Mouse (Mus musculus): ENCODE results near the gene Zmat5. TPM values are rescaled to one million over a fixed set of nuclear protein-coding genes. Genes with fewer than 3 reads are reported as not detected.

The Zmat5 gene
- 57.3 and 58.3 TPM in 2 replicates for polyA plus RNA-seq (2014; fragmentation: Nextera tagmentation; extraction: Ambion mirVana)

GRCm38 (mm10) chr11:4704072-4704964 is at the start of gene Zmat5, which contains the start of gene Uqcr10:
TSS of gene Zmat5 (plus strand) at chr11:4704678.
TSS of gene Uqcr10 (minus strand) at chr11:4704342.
- H3K27ac ChIP-seq, result peak within 1 kb of the TSS; percentile 20
- H3K4me2 ChIP-seq (replicated peaks), result peak within 1 kb of the TSS; percentile 94
- peaks cover 14% of the 10 kb centered on the region; the same call in 1 of the 2 replicates for H3K36me3 ChIP-seq (replicated peaks; ENCODE audit: control insufficient read depth, insufficient read depth)
- H3K4me3 ChIP-seq (replicated peaks; ENCODE audit: low read length), result peak within 1 kb of the TSS; percentile 49
- WGBS, result under 1% methylated on average over 47 of the region's 47 CpGs
- H3K4me1 ChIP-seq (replicated peaks; ENCODE audit: control insufficient read depth, insufficient read depth, low read length), result peaks cover 21% of the 10 kb centered on the region
- no peaks in the 10 kb centered on the region for H3K9me3 ChIP-seq (ENCODE audit: control insufficient read depth, low read length)
- ATAC-seq (ENCODE audit: low FRiP score), result peak; percentile 97
- H3K27me3 ChIP-seq (ENCODE audit: control insufficient read depth, insufficient read depth, low read length), result no peaks in the 10 kb centered on the region
- DNase-seq (ENCODE audit: low spot score), result peak; percentile 95
- H3K9ac ChIP-seq, result peak within 1 kb of the TSS; percentile 74

GRCm38 (mm10) chr11:4659818-4660217 is 44.7 kb upstream of the Zmat5 start:
- H3K27me3 ChIP-seq (ENCODE audit: control insufficient read depth, insufficient read depth, low read length), result no peaks in the 10 kb centered on the region
- no peak overlapping the region for H3K4me2 ChIP-seq (replicated peaks)
- ATAC-seq (ENCODE audit: low FRiP score) (no peak), DNase-seq (ENCODE audit: low spot score) (no peak)
- no peak overlapping the region for H3K9ac ChIP-seq
- 100% methylated on average over 1 of the region's 1 CpGs for WGBS
- no peak overlapping the region for H3K27ac ChIP-seq
- no peaks in the 10 kb centered on the region for H3K9me3 ChIP-seq (ENCODE audit: control insufficient read depth, low read length)
- H3K4me1 ChIP-seq (replicated peaks; ENCODE audit: control insufficient read depth, insufficient read depth, low read length), result no peaks in the 10 kb centered on the region
- no peak overlapping the region for H3K4me3 ChIP-seq (replicated peaks; ENCODE audit: low read length)
- peaks cover 69% of the 10 kb centered on the region for H3K36me3 ChIP-seq (replicated peaks; ENCODE audit: control insufficient read depth, insufficient read depth)

- ATAC-seq (ENCODE audit: low FRiP score) (no peak), DNase-seq (ENCODE audit: low spot score) (no peak)
- Histone ChIP-seq H3K27ac (no peak overlapping the region), H3K9me3 (ENCODE audit: control insufficient read depth, low read length) (no peaks in the 10 kb centered on the region), H3K27me3 (ENCODE audit: control insufficient read depth, insufficient read depth, low read length) (no peaks in the 10 kb centered on the region), H3K4me1 (replicated peaks; ENCODE audit: control insufficient read depth, insufficient read depth, low read length) (no peaks in the 10 kb centered on the region), H3K4me2 (replicated peaks) (no peak overlapping the region), H3K4me3 (replicated peaks; ENCODE audit: low read length) (no peak overlapping the region), H3K9ac (no peak overlapping the region), H3K36me3 (replicated peaks; ENCODE audit: control insufficient read depth, insufficient read depth) (peaks cover 65% of the 10 kb centered on the region)
- 84% methylated on average over 7 of the region's 7 CpGs for WGBS
Observed at GRCm38 (mm10) chr11:4660309-4661025, 44.0 kb upstream of the Zmat5 start.

DNA sequence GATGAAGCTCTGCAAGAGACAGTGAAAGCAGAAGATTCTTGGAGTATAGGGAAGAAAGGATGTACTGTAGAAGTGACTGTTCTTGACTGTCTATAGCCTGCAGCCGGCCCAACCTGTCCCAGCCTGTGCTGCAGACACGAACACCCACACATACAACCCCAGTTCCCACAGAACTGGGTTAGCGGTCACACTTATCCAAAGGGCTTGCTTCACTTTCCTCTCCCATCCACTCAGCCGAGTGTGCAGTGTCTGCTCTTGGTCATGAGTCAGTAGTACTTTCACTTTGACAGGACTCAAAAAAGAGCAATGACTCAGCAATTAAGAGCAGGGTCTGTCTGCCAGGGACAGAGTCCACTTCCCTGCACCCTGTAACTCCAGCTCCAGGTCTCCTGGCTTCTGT is 43.2 kb upstream of the Zmat5 start:
- H3K4me3 ChIP-seq (replicated peaks; ENCODE audit: low read length), result no peak overlapping the region
- H3K27ac ChIP-seq, result no peak overlapping the region
- no peak overlapping the region for H3K4me2 ChIP-seq (replicated peaks)
- H3K9ac ChIP-seq, result no peak overlapping the region
- DNase-seq (ENCODE audit: low spot score), result no peak
- 83% methylated on average over 4 of the region's 4 CpGs for WGBS
- ATAC-seq (ENCODE audit: low FRiP score), result no peak
- H3K9me3 ChIP-seq (ENCODE audit: control insufficient read depth, low read length), result no peaks in the 10 kb centered on the region
- peaks cover 61% of the 10 kb centered on the region for H3K36me3 ChIP-seq (replicated peaks; ENCODE audit: control insufficient read depth, insufficient read depth)
- no peaks in the 10 kb centered on the region for H3K27me3 ChIP-seq (ENCODE audit: control insufficient read depth, insufficient read depth, low read length)
- H3K4me1 ChIP-seq (replicated peaks; ENCODE audit: control insufficient read depth, insufficient read depth, low read length), result no peaks in the 10 kb centered on the region

- Histone ChIP-seq H3K4me1 (replicated peaks; ENCODE audit: control insufficient read depth, insufficient read depth, low read length) (no peaks in the 10 kb centered on the region), H3K4me3 (replicated peaks; ENCODE audit: low read length) (no peak overlapping the region), H3K9me3 (ENCODE audit: control insufficient read depth, low read length) (no peaks in the 10 kb centered on the region), H3K36me3 (replicated peaks; ENCODE audit: control insufficient read depth, insufficient read depth) (peaks cover 55% of the 10 kb centered on the region), H3K27ac (no peak overlapping the region), H3K4me2 (replicated peaks) (no peak overlapping the region), H3K9ac (no peak overlapping the region), H3K27me3 (ENCODE audit: control insufficient read depth, insufficient read depth, low read length) (no peaks in the 10 kb centered on the region)
- ATAC-seq (ENCODE audit: low FRiP score) (peak; percentile 37; the same call in 1 of the 2 replicates), DNase-seq (ENCODE audit: low spot score) (peak; percentile 25)
- 72% methylated on average over 10 of the region's 10 CpGs for WGBS
Observed at GRCm38 (mm10) chr11:4661871-4662495, 42.5 kb upstream of the Zmat5 start.

GRCm38 (mm10) chr11:4662496-4662878 is 42.0 kb upstream of the Zmat5 start:
- Histone ChIP-seq H3K4me3 (replicated peaks; ENCODE audit: low read length) (no peak overlapping the region), H3K4me2 (replicated peaks) (no peak overlapping the region), H3K27me3 (ENCODE audit: control insufficient read depth, insufficient read depth, low read length) (no peaks in the 10 kb centered on the region), H3K36me3 (replicated peaks; ENCODE audit: control insufficient read depth, insufficient read depth) (peaks cover 50% of the 10 kb centered on the region), H3K27ac (no peak overlapping the region), H3K9ac (no peak overlapping the region), H3K9me3 (ENCODE audit: control insufficient read depth, low read length) (no peaks in the 10 kb centered on the region), H3K4me1 (replicated peaks; ENCODE audit: control insufficient read depth, insufficient read depth, low read length) (no peaks in the 10 kb centered on the region)
- no peak for DNase-seq (ENCODE audit: low spot score)
- ATAC-seq (ENCODE audit: low FRiP score), result no peak
- 87% methylated on average over 11 of the region's 11 CpGs for WGBS

DNA sequence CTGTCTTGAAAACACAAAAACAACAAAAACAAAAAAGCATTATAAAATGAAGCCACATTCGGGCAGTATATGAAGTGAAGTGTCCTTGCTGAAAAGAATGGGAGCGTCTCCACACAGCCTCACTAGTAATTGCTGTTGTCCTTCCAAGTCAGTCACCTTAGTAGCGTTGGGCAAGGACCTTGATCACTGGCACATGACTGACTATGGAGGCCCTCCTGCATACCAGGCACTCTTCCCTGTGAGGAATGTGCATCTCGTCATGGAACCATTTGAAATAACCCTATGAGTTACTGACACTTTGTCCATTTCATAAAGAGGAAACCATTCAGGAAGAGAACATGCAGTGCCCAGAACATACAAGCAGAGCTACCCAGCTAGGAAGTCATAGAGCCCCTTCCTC is 32.7 kb upstream of the Zmat5 start:
- Histone ChIP-seq H3K9me3 (ENCODE audit: control insufficient read depth, low read length) (no peaks in the 10 kb centered on the region), H3K27ac (no peak overlapping the region), H3K4me2 (replicated peaks) (no peak overlapping the region), H3K36me3 (replicated peaks; ENCODE audit: control insufficient read depth, insufficient read depth) (peaks cover 37% of the 10 kb centered on the region), H3K4me1 (replicated peaks; ENCODE audit: control insufficient read depth, insufficient read depth, low read length) (no peaks in the 10 kb centered on the region), H3K9ac (no peak overlapping the region), H3K27me3 (ENCODE audit: control insufficient read depth, insufficient read depth, low read length) (no peaks in the 10 kb centered on the region), H3K4me3 (replicated peaks; ENCODE audit: low read length) (no peak overlapping the region)
- DNase-seq (ENCODE audit: low spot score) (no peak), ATAC-seq (ENCODE audit: low FRiP score) (no peak)
- 85% methylated on average over 4 of the region's 4 CpGs for WGBS

DNA sequence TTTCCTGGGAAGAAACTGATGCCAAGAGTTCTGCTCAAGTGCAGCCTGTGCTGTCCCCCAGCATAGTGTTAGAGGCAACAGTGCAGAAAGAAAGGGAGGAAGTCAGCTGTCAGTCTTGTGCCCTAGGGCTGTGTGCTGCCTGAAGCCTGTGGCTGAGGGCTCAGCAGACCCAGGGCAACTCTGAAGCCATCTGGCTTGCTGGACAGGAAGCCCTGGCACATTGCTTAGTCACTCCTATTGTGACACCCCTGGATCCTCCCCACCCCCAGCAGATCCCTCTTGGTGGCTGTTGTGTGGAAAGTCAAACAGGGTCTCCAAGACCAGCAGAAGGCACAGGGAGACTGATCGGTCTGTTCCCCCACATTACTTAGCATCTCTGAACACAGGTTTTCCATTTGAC is 29.9 kb upstream of the Zmat5 start:
- H3K27ac ChIP-seq, result no peak overlapping the region
- H3K9me3 ChIP-seq (ENCODE audit: control insufficient read depth, low read length), result no peaks in the 10 kb centered on the region
- no peaks in the 10 kb centered on the region for H3K27me3 ChIP-seq (ENCODE audit: control insufficient read depth, insufficient read depth, low read length)
- no peak overlapping the region for H3K4me3 ChIP-seq (replicated peaks; ENCODE audit: low read length)
- ATAC-seq (ENCODE audit: low FRiP score) (no peak), DNase-seq (ENCODE audit: low spot score) (no peak)
- H3K4me1 ChIP-seq (replicated peaks; ENCODE audit: control insufficient read depth, insufficient read depth, low read length), result no peaks in the 10 kb centered on the region; the same call in 1 of the 2 replicates
- no peak overlapping the region for H3K4me2 ChIP-seq (replicated peaks)
- WGBS, result 86% methylated on average over 1 of the region's 1 CpGs
- H3K9ac ChIP-seq, result no peak overlapping the region
- H3K36me3 ChIP-seq (replicated peaks; ENCODE audit: control insufficient read depth, insufficient read depth), result peaks cover 51% of the 10 kb centered on the region

DNA sequence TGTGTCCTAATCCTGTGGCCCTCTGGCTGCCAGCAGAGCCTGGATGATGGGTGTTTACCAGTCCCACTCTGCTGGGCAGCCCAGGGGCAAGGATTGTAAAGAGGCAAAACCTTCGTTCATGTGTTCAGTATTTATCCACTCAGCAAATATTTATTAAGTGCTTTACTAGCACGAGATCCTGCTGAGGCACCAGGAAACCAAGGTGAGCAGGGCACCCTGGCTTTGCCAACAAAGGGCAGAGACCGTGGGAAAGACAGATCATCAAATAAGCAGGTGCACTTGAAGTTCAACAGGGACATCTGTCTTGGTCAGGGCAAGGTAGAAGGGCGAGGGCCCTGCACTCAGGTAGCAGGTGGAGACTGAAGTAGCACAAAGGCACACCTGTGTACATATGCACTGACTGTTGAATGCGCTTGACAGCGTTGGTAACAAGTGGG is 29.3 kb upstream of the Zmat5 start:
- WGBS, result 92% methylated on average over 6 of the region's 6 CpGs
- Histone ChIP-seq H3K4me1 (replicated peaks; ENCODE audit: control insufficient read depth, insufficient read depth, low read length) (no peaks in the 10 kb centered on the region; the same call in 1 of the 2 replicates), H3K4me2 (replicated peaks) (no peak overlapping the region), H3K9me3 (ENCODE audit: control insufficient read depth, low read length) (no peaks in the 10 kb centered on the region), H3K27ac (no peak overlapping the region), H3K9ac (no peak overlapping the region), H3K36me3 (replicated peaks; ENCODE audit: control insufficient read depth, insufficient read depth) (peaks cover 53% of the 10 kb centered on the region), H3K27me3 (ENCODE audit: control insufficient read depth, insufficient read depth, low read length) (no peaks in the 10 kb centered on the region), H3K4me3 (replicated peaks; ENCODE audit: low read length) (no peak overlapping the region)
- DNase-seq (ENCODE audit: low spot score) (no peak), ATAC-seq (ENCODE audit: low FRiP score) (no peak)
